Mouse (Mus musculus) ES-E14 (cell line): ENCODE measurements at regions not wholly inside any gene's neighbourhood (a gene's known extent, or its start where the extent isn't known, plus 50 kb on each side); places are given as distances from the start of the nearest gene placed in this dataset.

Experiments
- MAFK ChIP-seq: IDR thresholded peaks from 2 replicates; pipeline ENCODE4 v1.6.1; 2014; ENCODE audit warnings: mild to moderate bottlenecking, low read depth, low read length, inconsistent platforms; ENCODE audit not compliant: insufficient read depth
- ZC3H11A ChIP-seq: IDR thresholded peaks from 2 replicates; pipeline ENCODE4 v1.6.1; 2012; ENCODE audit warnings: low read depth, mild to moderate bottlenecking, inconsistent platforms, low read length, borderline replicate concordance
- ZNF384 ChIP-seq: IDR thresholded peaks from 2 replicates; pipeline ENCODE4 v1.6.1; 2012; ENCODE audit warnings: low read depth, low read length, inconsistent platforms

GRCm38 (mm10) chr2:133159398-133159797 lies 213.7 kb upstream of the Fermt1 start:
- no peak for TF ChIP-seq ZNF384
- TF ChIP-seq ZC3H11A: no peak
- no peak for TF ChIP-seq MAFK
